ENCODE assay signal across 7 mouse cellular contexts in the genomic region with DNA sequence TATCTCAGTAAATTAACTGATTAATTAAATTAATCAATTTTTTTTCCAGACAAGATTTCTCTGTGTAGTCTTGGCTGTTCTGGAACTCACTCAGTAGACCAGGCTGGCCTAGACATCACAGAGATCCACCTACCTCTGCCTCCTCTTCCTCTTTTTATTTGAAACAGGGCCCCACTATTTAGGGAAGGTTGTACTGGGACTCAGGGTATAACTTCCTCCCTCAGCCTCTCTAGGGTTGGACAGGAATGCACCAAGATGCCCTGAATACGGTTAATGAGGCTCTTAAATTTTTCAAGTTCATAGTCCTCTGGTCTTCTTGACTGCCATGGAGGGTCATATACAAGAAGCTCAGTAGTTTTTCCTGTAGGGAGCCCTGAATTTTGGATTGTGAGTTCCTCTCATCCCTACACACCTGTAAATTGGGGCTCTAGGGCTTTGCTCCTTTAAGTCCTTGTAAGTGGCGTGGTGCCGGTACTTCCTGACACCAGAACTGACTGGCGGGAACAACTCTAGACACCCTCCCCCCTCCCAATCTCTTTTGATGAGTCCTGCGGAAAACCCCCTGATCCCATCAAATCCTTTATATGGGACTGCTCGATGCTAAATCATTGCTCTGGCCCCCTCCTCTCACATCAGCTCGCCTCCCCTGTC. TPM values are rescaled to one million over a fixed set of nuclear protein-coding genes. Genes with fewer than 3 reads are reported as not detected.
DNase-seq lines count a peak whose midpoint lies in the region; ATAC-seq and TF ChIP-seq lines count a peak whose summit lies in the region.

No protein-coding gene starts in this region.

- intact Hi-C loops in left cerebral cortex, postnatal 4 days (cut with DNase I): no loop called here

- TF ChIP-seq POLR2A in CH12.LX (IDR thresholded peaks at IDR 0.05; ENCODE audit: low read depth, low read length): no peak

- peak overlapping the region; percentile 16 for H3ac ChIP-seq in C2C12 (ENCODE audit: control insufficient read depth, insufficient read length, low read depth)

- TF ChIP-seq EP300 in CH12.LX (IDR thresholded peaks at IDR 0.05; ENCODE audit: low read length): no peak

- peak overlapping the region; percentile 34; the same call in 1 of the 2 replicates for H3K9ac ChIP-seq in CH12.LX (ENCODE audit: insufficient read depth, low read depth)
- peak overlapping the region; percentile 84 for H3K9ac ChIP-seq in forebrain, embryonic 16.5 days (replicated peaks; ENCODE audit: low read depth, low read length)
- peak overlapping the region; percentile 96 for H3K9ac ChIP-seq in liver, embryonic 11.5 days (ENCODE audit: low read depth, low read length)
- H3K9ac ChIP-seq in stomach, embryonic 14.5 days (replicated peaks; ENCODE audit: low read depth, low read length): peak overlapping the region; percentile 78

- H3K4me2 ChIP-seq in CH12.LX (ENCODE audit: insufficient read depth, low read depth, poor library complexity, severe bottlenecking): peak overlapping the region; percentile 65
- peak overlapping the region; percentile 58 for H3K4me2 ChIP-seq in forebrain, embryonic 16.5 days (ENCODE audit: low read length)
- peak overlapping the region; percentile 91 for H3K4me2 ChIP-seq in liver, embryonic 11.5 days
- H3K4me2 ChIP-seq in stomach, embryonic 14.5 days (replicated peaks; ENCODE audit: low read depth, low read length): peak overlapping the region; percentile 88

- TF ChIP-seq RAD21 in CH12.LX (IDR thresholded peaks at IDR 0.05; ENCODE audit: low read depth, low read length): no peak

- no peaks in the 10 kb centered on the region for H3K27me3 ChIP-seq in C2C12 (ENCODE audit: control insufficient read depth, insufficient read depth, insufficient read length)
- H3K27me3 ChIP-seq in CH12.LX (replicated peaks): no peaks in the 10 kb centered on the region
- no peaks in the 10 kb centered on the region for H3K27me3 ChIP-seq in forebrain, embryonic 16.5 days (replicated peaks; ENCODE audit: control insufficient read depth, insufficient read depth, low read length)
- H3K27me3 ChIP-seq in liver, embryonic 11.5 days (replicated peaks; ENCODE audit: control insufficient read depth, insufficient read depth, low read length): no peaks in the 10 kb centered on the region
- no peaks in the 10 kb centered on the region for H3K27me3 ChIP-seq in stomach, embryonic 14.5 days (ENCODE audit: control insufficient read depth, insufficient read depth, low read length)

- TF ChIP-seq CTCF in C2C12 (IDR thresholded peaks at IDR 0.05; ENCODE audit: control insufficient read depth, insufficient read depth, insufficient read length) (no peak), CH12.LX (conservative IDR thresholded peaks at IDR 0.05 in 1 of 2, IDR thresholded peaks at IDR 0.05 in 1 of 2; ENCODE audit: low read depth in 2 of 2, low read length in 2 of 2) (no peak)

- H3K27ac ChIP-seq in CH12.LX (ENCODE audit: insufficient read depth, low read depth): peak overlapping the region; percentile 9
- H3K27ac ChIP-seq in forebrain, embryonic 16.5 days (ENCODE audit: low read length): peak overlapping the region; percentile 30; the same call in 1 of the 2 replicates
- peak overlapping the region; percentile 83 for H3K27ac ChIP-seq in liver, embryonic 11.5 days (ENCODE audit: low read depth, low read length)
- peak overlapping the region; percentile 61; the same call in 1 of the 2 replicates for H3K27ac ChIP-seq in stomach, embryonic 14.5 days (ENCODE audit: low read length)

- in situ Hi-C loops in CH12.LX (cut with MboI; ENCODE audit: low pct_ligation_motif_present, low pct_unique_long_range_greater_than_20kb, low sequenced_read_pairs): no loop called here

- H3K4me3 ChIP-seq in C2C12 (ENCODE audit: insufficient read depth, poor library complexity, severe bottlenecking) (peak overlapping the region; percentile 61), CH12.LX (replicated peaks in 1 of 3; ENCODE audit: low read depth in 2 of 3, low read length in 2 of 3, poor library complexity in 1 of 3) (peak overlapping the region; percentile 61 to 94 (median 87))
- peak overlapping the region; percentile 82 for H3K4me3 ChIP-seq in forebrain, embryonic 16.5 days (replicated peaks; ENCODE audit: low read length)
- H3K4me3 ChIP-seq in liver, embryonic 11.5 days (ENCODE audit: low read depth, low read length): peak overlapping the region; percentile 97
- peak overlapping the region; percentile 96 for H3K4me3 ChIP-seq in stomach, embryonic 14.5 days (ENCODE audit: low read depth, low read length)

- H3K79me3 ChIP-seq in C2C12 (ENCODE audit: low read depth): peaks cover 14% of the 10 kb centered on the region

- ATAC-seq in forebrain, embryonic 16.5 days: no peak; the same call in 1 of the 2 replicates
- ATAC-seq in liver, embryonic 11.5 days (replicated peaks; ENCODE audit: low FRiP score): peak; percentile 6; the same call in 1 of the 2 replicates
- no peak for ATAC-seq in stomach, embryonic 14.5 days (ENCODE audit: insufficient number of reproducible peaks, insufficient read depth, low FRiP score, low read depth)

- DNase-seq in CH12.LX (ENCODE audit: extremely low read depth): peak; percentile 58
- DNase-seq in liver, embryonic 11.5 days (ENCODE audit: low spot score): no peak
- DNase-seq in left cerebral cortex, postnatal 4 days: no peak
- DNase-seq in thymus, postnatal 0 days (ENCODE audit: low spot score): no peak

- H3K79me2 ChIP-seq in C2C12 (ENCODE audit: control insufficient read depth, insufficient read depth) (peaks cover 40% of the 10 kb centered on the region), CH12.LX (replicated peaks; ENCODE audit: control insufficient read depth, extremely low read depth, insufficient read depth, poor library complexity, severe bottlenecking) (peaks cover 37% of the 10 kb centered on the region)

- H3K36me3 ChIP-seq in C2C12 (ENCODE audit: control insufficient read depth, insufficient read depth): no peaks in the 10 kb centered on the region
- H3K36me3 ChIP-seq in CH12.LX (replicated peaks in 1 of 2; ENCODE audit: control insufficient read depth in 1 of 2, insufficient read depth in 1 of 2, low read length in 1 of 2): peaks cover 4 to 23% of the 10 kb centered on the region in 2 experiments
- H3K36me3 ChIP-seq in forebrain, embryonic 16.5 days (ENCODE audit: control insufficient read depth, insufficient read depth): no peaks in the 10 kb centered on the region
- 0 out of 2 replicates have a peak, but pooled peaks cover 6% of the 10 kb centered on the region for H3K36me3 ChIP-seq in liver, embryonic 11.5 days (ENCODE audit: control insufficient read depth, insufficient read depth, low read length)
- H3K36me3 ChIP-seq in stomach, embryonic 14.5 days (ENCODE audit: control insufficient read depth, insufficient read depth, low read length): no peaks in the 10 kb centered on the region

- WGBS in forebrain, embryonic 16.5 days: 5% methylated on average over 7 of the region's 7 CpGs
- 3% methylated on average over 7 of the region's 7 CpGs for WGBS in liver, embryonic 11.5 days
- 6% methylated on average over 7 of the region's 7 CpGs for WGBS in stomach, embryonic 14.5 days

- peaks cover 3 to 37% of the 10 kb centered on the region in 2 experiments; a peak in 3 of 4 replicates for H3K4me1 ChIP-seq in CH12.LX (ENCODE audit: control insufficient read depth in 1 of 2, insufficient read depth in 2 of 2)
- peaks cover 13% of the 10 kb centered on the region for H3K4me1 ChIP-seq in forebrain, embryonic 16.5 days (replicated peaks; ENCODE audit: control insufficient read depth, insufficient read depth, low read length)
- H3K4me1 ChIP-seq in liver, embryonic 11.5 days (replicated peaks; ENCODE audit: control insufficient read depth, insufficient read depth, low read length): peaks cover 17% of the 10 kb centered on the region
- no peaks in the 10 kb centered on the region for H3K4me1 ChIP-seq in stomach, embryonic 14.5 days (ENCODE audit: control insufficient read depth, insufficient read depth, low read length)

- dilution Hi-C loops in CH12.LX (cut with MboI; ENCODE audit: extremely low pct_ligation_motif_present, extremely low pct_unique_long_range_greater_than_20kb, low sequenced_read_pairs): no loop called here

- peaks cover 2% of the 10 kb centered on the region for H3K9me3 ChIP-seq in CH12.LX (replicated peaks; ENCODE audit: low read length)
- no peaks in the 10 kb centered on the region for H3K9me3 ChIP-seq in forebrain, embryonic 16.5 days (ENCODE audit: control insufficient read depth, low read length)
- H3K9me3 ChIP-seq in liver, embryonic 11.5 days (ENCODE audit: control insufficient read depth, low read length): no peaks in the 10 kb centered on the region
- no peaks in the 10 kb centered on the region for H3K9me3 ChIP-seq in stomach, embryonic 14.5 days (ENCODE audit: control insufficient read depth, low read depth, low read length)

RNA-seq across cellular contexts. Expression of gene Bri3bp, which starts 0.7 kb away (rescaled TPM):
- polyA plus RNA-seq in C2C12 (2012; fragmentation: generic; extraction: Trizol) (29.4 TPM), CH12.LX (2012; ENCODE audit: insufficient read length, low read depth) (147 and 164 TPM in 2 replicates)
- total RNA-seq in CH12.LX (2012; rRNA removed) (48.4 and 49.6 TPM in 2 replicates), CH12.LX (2014; rRNA removed) (30.1 and 37.7 TPM in 2 replicates)
- 37.8 and 38.3 TPM in 2 replicates for polyA plus RNA-seq in forebrain, embryonic 16.5 days (2015; fragmentation: Nextera tagmentation; extraction: Ambion mirVana)
- 63.6 and 67.9 TPM in 2 replicates for polyA plus RNA-seq in liver, embryonic 11.5 days (2014; fragmentation: Nextera tagmentation; extraction: Ambion mirVana)
- polyA plus RNA-seq in stomach, embryonic 14.5 days (2014; fragmentation: Nextera tagmentation; extraction: Ambion mirVana): 28.3 and 34.1 TPM in 2 replicates
- total RNA-seq in left cerebral cortex, postnatal 4 days (2021): 10 to 100 TPM; 81.1 to 88.2 TPM
- polyA plus RNA-seq in thymus, postnatal 0 days (2015; fragmentation: Nextera tagmentation; extraction: Ambion mirVana): 37.3 and 42.5 TPM in 2 replicates

RNA-seq across cellular contexts. Expression of gene Dhx37, which starts 6.8 kb away (rescaled TPM):
- polyA plus RNA-seq in C2C12 (2012; fragmentation: generic; extraction: Trizol) (25.2 TPM), CH12.LX (2012; ENCODE audit: insufficient read length, low read depth) (33.0 and 36.9 TPM in 2 replicates)
- total RNA-seq in CH12.LX (2012; rRNA removed) (21.0 and 23.8 TPM in 2 replicates), CH12.LX (2014; rRNA removed) (22.7 and 26.0 TPM in 2 replicates)
- polyA plus RNA-seq in forebrain, embryonic 16.5 days (2015; fragmentation: Nextera tagmentation; extraction: Ambion mirVana): 10.5 and 13.5 TPM in 2 replicates
- polyA plus RNA-seq in liver, embryonic 11.5 days (2014; fragmentation: Nextera tagmentation; extraction: Ambion mirVana): 18.5 and 19.4 TPM in 2 replicates
- 7.5 and 9.2 TPM in 2 replicates for polyA plus RNA-seq in stomach, embryonic 14.5 days (2014; fragmentation: Nextera tagmentation; extraction: Ambion mirVana)
- total RNA-seq in left cerebral cortex, postnatal 4 days (2021): 10 to 100 TPM; 20.3 to 20.6 TPM
- 8.1 and 8.2 TPM in 2 replicates for polyA plus RNA-seq in thymus, postnatal 0 days (2015; fragmentation: Nextera tagmentation; extraction: Ambion mirVana)

RNA-seq across cellular contexts. Expression of gene Aacs, which starts 34.9 kb away (rescaled TPM):
- polyA plus RNA-seq in C2C12 (2012; fragmentation: generic; extraction: Trizol) (53.3 TPM), CH12.LX (2012; ENCODE audit: insufficient read length, low read depth) (39.8 and 58.3 TPM in 2 replicates)
- total RNA-seq in CH12.LX (2012; rRNA removed) (21.3 and 24.9 TPM in 2 replicates), CH12.LX (2014; rRNA removed) (34.5 and 48.8 TPM in 2 replicates)
- polyA plus RNA-seq in forebrain, embryonic 16.5 days (2015; fragmentation: Nextera tagmentation; extraction: Ambion mirVana): 96.0 and 98.9 TPM in 2 replicates
- polyA plus RNA-seq in liver, embryonic 11.5 days (2014; fragmentation: Nextera tagmentation; extraction: Ambion mirVana): 29.3 and 29.7 TPM in 2 replicates
- polyA plus RNA-seq in stomach, embryonic 14.5 days (2014; fragmentation: Nextera tagmentation; extraction: Ambion mirVana): 45.6 and 50.9 TPM in 2 replicates
- total RNA-seq in left cerebral cortex, postnatal 4 days (2021): 100 to 1,000 TPM; 112 to 116 TPM
- polyA plus RNA-seq in thymus, postnatal 0 days (2015; fragmentation: Nextera tagmentation; extraction: Ambion mirVana): 31.3 and 32.7 TPM in 2 replicates

RNA-seq across cellular contexts. Expression of gene Ubc, which starts 50.7 kb away (rescaled TPM):
- polyA plus RNA-seq in C2C12 (2012; fragmentation: generic; extraction: Trizol) (918 TPM), CH12.LX (2012; ENCODE audit: insufficient read length, low read depth) (687 and 803 TPM in 2 replicates)
- total RNA-seq in CH12.LX (2012; rRNA removed) (466 and 486 TPM in 2 replicates), CH12.LX (2014; rRNA removed) (650 and 656 TPM in 2 replicates)
- 1,295 and 1,372 TPM in 2 replicates for polyA plus RNA-seq in forebrain, embryonic 16.5 days (2015; fragmentation: Nextera tagmentation; extraction: Ambion mirVana)
- 772 and 827 TPM in 2 replicates for polyA plus RNA-seq in liver, embryonic 11.5 days (2014; fragmentation: Nextera tagmentation; extraction: Ambion mirVana)
- 1,055 and 1,113 TPM in 2 replicates for polyA plus RNA-seq in stomach, embryonic 14.5 days (2014; fragmentation: Nextera tagmentation; extraction: Ambion mirVana)
- total RNA-seq in left cerebral cortex, postnatal 4 days (2021): 100 to 1,000 TPM; 849 to 918 TPM
- polyA plus RNA-seq in thymus, postnatal 0 days (2015; fragmentation: Nextera tagmentation; extraction: Ambion mirVana): 532 and 603 TPM in 2 replicates

RNA-seq across cellular contexts. Expression of gene Gm10382, which starts 51.6 kb away (rescaled TPM):
- polyA plus RNA-seq in C2C12 (2012; fragmentation: generic; extraction: Trizol) (2.2 TPM), CH12.LX (2012; ENCODE audit: insufficient read length, low read depth) (0.87 and 1.1 TPM in 2 replicates)
- total RNA-seq in CH12.LX (2012; rRNA removed) (0.59 and 0.80 TPM in 2 replicates), CH12.LX (2014; rRNA removed) (not detected in 2 replicates)
- polyA plus RNA-seq in forebrain, embryonic 16.5 days (2015; fragmentation: Nextera tagmentation; extraction: Ambion mirVana): 0.39 and 0.46 TPM in 2 replicates
- polyA plus RNA-seq in liver, embryonic 11.5 days (2014; fragmentation: Nextera tagmentation; extraction: Ambion mirVana): 0.18 and 0.34 TPM in 2 replicates
- polyA plus RNA-seq in stomach, embryonic 14.5 days (2014; fragmentation: Nextera tagmentation; extraction: Ambion mirVana): 0.20 and 0.35 TPM in 2 replicates
- under 1 TPM; 0.48 to 0.52 TPM for total RNA-seq in left cerebral cortex, postnatal 4 days (2021)
- 0.44 and 0.74 TPM in 2 replicates for polyA plus RNA-seq in thymus, postnatal 0 days (2015; fragmentation: Nextera tagmentation; extraction: Ambion mirVana)

Comparison
In these comparisons a context has a peak if more than half of its experiments do, and no peak if none do; other contexts are left out.
1. H3K27ac ChIP-seq: peak in every context shown above with its lines; median percentile 83 in liver, embryonic 11.5 days; 61 in stomach, embryonic 14.5 days; 30 in forebrain, embryonic 16.5 days; 9 in CH12.LX.
2. H3K9ac ChIP-seq: peak in every context shown above with its lines; median percentile 96 in liver, embryonic 11.5 days; 84 in forebrain, embryonic 16.5 days; 78 in stomach, embryonic 14.5 days; 34 in CH12.LX.